Mouse (Mus musculus) MEL (cell line): Measurements from ENCODE around the gene Gm5678.

Experiments
- GATA1 ChIP-seq: IDR thresholded peaks from 2 replicates; pipeline ENCODE4 v1.6.1; 2011; ENCODE audit warnings: low read depth, low read length, improper control_type of control experiment
- POLR2AphosphoS5 ChIP-seq: IDR thresholded peaks from 2 replicates; pipeline ENCODE4 v1.6.1; 2012; ENCODE audit warnings: low read depth, borderline replicate concordance, mild to moderate bottlenecking, inconsistent platforms, low read length, moderate library complexity, mixed read lengths
- RAD21 ChIP-seq: IDR thresholded peaks from 2 replicates; pipeline ENCODE4 v1.6.1; 2011; ENCODE audit warnings: mild to moderate bottlenecking, low read depth, low read length, improper control_type of control experiment

DNA sequence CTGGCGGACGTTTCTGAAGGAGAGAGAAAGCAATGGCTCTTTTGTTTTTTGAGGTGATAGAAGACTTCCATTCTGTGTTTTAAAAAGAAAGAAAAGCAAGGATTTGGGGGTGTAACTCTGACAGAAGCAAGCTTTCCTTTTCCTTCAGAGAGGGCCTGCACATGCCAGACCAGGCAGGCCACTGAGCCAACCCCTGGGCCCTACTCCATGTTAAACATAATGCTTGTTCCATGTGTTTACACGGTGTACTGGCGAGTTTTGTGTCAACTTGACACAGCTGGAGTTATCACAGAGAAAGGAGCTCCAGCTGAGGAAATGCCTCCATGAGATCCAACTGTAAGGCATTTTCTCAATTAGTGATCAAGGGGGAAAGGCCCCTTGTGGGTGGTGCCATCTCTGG is 39.6 kb upstream of the Gm5678 start:
- no peak for TF ChIP-seq GATA1
- TF ChIP-seq POLR2AphosphoS5, result no peak
- no peak for TF ChIP-seq RAD21
